8 mouse cellular contexts compared by ENCODE assay signal in the genomic region with DNA sequence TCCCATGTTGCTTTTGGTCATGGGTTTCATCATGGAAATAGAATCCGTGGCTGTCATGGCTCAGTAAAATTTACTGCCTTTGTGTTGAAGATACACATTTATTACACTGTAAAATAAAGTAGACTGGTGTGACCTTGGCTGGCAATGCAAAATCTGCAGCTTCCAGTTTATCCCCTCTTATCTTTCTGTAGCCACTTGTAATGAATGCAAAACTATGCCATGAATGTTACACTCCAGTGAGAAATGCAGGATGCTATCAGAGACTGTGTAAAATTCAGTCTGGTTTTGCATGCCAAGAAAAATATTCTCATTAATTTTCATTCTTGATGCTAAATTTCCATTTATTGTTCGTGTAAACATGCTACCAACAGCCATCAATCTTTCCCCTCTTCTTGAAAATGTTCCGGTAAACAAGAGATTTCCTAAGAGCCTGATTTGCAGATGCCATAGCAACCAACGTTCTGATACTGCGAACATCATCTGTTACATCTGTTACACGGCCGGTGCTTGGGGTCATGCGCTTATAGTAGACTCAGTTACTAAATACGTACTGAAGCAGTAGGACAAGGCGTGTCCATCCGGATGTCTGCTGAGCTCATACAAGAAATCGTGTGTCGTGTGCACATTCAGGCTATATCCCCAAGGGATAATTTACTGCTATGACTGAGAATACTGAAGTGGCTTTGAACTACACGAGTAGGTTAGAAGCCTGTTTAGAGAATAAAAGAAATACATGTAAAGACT.
A peak's percentile ranks its signal among the peaks of the same experiment; 100 is the strongest.
DNase-seq lines count a peak whose midpoint lies in the region; TF ChIP-seq lines count a peak whose summit lies in the region.

No protein-coding gene starts in this region.

- 0 out of 2 replicates have a peak, but pooled peaks cover 2% of the 10 kb centered on the region for H3K4me1 ChIP-seq in kidney, adult 2 months (ENCODE audit: control insufficient read depth, insufficient read depth, low read length)
- H3K4me1 ChIP-seq in heart, adult 2 months (ENCODE audit: control insufficient read depth, insufficient read depth, low read length) = peaks cover 2% of the 10 kb centered on the region; the same call in 1 of the 2 replicates

- no peak overlapping the region for H3K4me3 ChIP-seq in kidney, adult 2 months (ENCODE audit: insufficient read depth, low read depth, low read length)
- H3K4me3 ChIP-seq in heart, adult 2 months = no peak overlapping the region

- 49% methylated on average over 14 of the region's 14 CpGs for WGBS in kidney, adult 2 months
- 36% methylated on average over 14 of the region's 14 CpGs for WGBS in heart, adult 2 months

- H3K27ac ChIP-seq in kidney, adult 2 months (ENCODE audit: insufficient read depth, low read depth, low read length) = no peak overlapping the region
- H3K27ac ChIP-seq in heart, adult 2 months = peak overlapping the region; percentile 40

- H3K9ac ChIP-seq in heart, adult 2 months (ENCODE audit: low read depth, low read length) = no peak overlapping the region

- no peak for TF ChIP-seq EP300 in heart, adult 2 months (IDR thresholded peaks at IDR 0.05; ENCODE audit: insufficient read depth, low read depth, low read length)

- DNase-seq in kidney, adult 2 months = peak; percentile 28
- DNase-seq in kidney, adult 18-20 months = no peak
- peak; percentile 11 for DNase-seq in NIH3T3 (ENCODE audit: low read depth)
- peak; percentile 7 to 18 for DNase-seq in heart, adult 2 months
- peak; percentile 36 for DNase-seq in kidney, postnatal 14 days
- no peak for DNase-seq in adrenal gland, adult (ENCODE audit: inconsistent age in 2 of 2, low spot score in 1 of 2)
- DNase-seq in adrenal gland, postnatal 10 days = no peak
- DNase-seq in ovary, postnatal 10 days (ENCODE audit: low spot score) = no peak

- H3K27me3 ChIP-seq in kidney, adult 2 months (replicated peaks; ENCODE audit: control insufficient read depth, insufficient read depth, low read length) = no peaks in the 10 kb centered on the region
- H3K27me3 ChIP-seq in heart, adult 2 months (ENCODE audit: control insufficient read depth, insufficient read depth, low read length) = no peaks in the 10 kb centered on the region

- TF ChIP-seq POLR2A in kidney, adult 2 months (IDR thresholded peaks at IDR 0.05; ENCODE audit: low read depth, low read length) = no peak
- no peak for TF ChIP-seq POLR2A in heart, adult 2 months (IDR thresholded peaks at IDR 0.05; ENCODE audit: insufficient read depth, low read depth, low read length)

- no peaks in the 10 kb centered on the region for H3K79me2 ChIP-seq in heart, adult 2 months (replicated peaks; ENCODE audit: control insufficient read depth, insufficient read depth, low read length)

- intact Hi-C loops in heart, adult 2 months (cut with DNase I) = no loop called here

- no peak for TF ChIP-seq CTCF in kidney, adult 2 months (conservative IDR thresholded peaks at IDR 0.05; ENCODE audit: insufficient read depth, insufficient read length, low read depth, low read length)
- TF ChIP-seq CTCF in heart, adult 2 months (IDR thresholded peaks at IDR 0.05) = no peak

- no peaks in the 10 kb centered on the region for H3K36me3 ChIP-seq in kidney, adult 2 months (ENCODE audit: control insufficient read depth, insufficient read depth, low read length)
- H3K36me3 ChIP-seq in heart, adult 2 months (ENCODE audit: control insufficient read depth, insufficient read depth, low read length) = 0 out of 2 replicates have a peak, but pooled peaks cover 2% of the 10 kb centered on the region

Comparison
In these comparisons a context has a peak if more than half of its experiments do, and no peak if none do; other contexts are left out.
1. DNase-seq: peak in kidney, adult 2 months (single experiment), NIH3T3 (single experiment), heart, adult 2 months (2 of 2) and kidney, postnatal 14 days (single experiment); none in kidney, adult 18-20 months (single experiment), adrenal gland, adult (0 of 2), adrenal gland, postnatal 10 days (single experiment) and ovary, postnatal 10 days (single experiment).